Mouse (Mus musculus) ZHBTc4 (cell line): ENCODE measurements at regions not wholly inside any gene's neighbourhood (a gene's known extent, or its start where the extent isn't known, plus 50 kb on each side); places are given as distances from the start of the nearest gene placed in this dataset.

Experiments used
- DNase-seq: peaks from one replicate; pipeline ENCODE4 v3.0.0-alpha.2; 2011; ENCODE audit warnings: low read depth, low spot score

GRCm38 (mm10) chr9:120676771-120677170 lies 105.5 kb downstream of the Rpl14 start:
- peak; percentile 56 for DNase-seq

GRCm38 (mm10) chr9:120677216-120677615 lies 106.0 kb downstream of the Rpl14 start:
- no peak for DNase-seq

- DNase-seq = peak; percentile 93
Measured at GRCm38 (mm10) chr9:120679822-120680426, 108.7 kb downstream of the Rpl14 start.

- DNase-seq = no peak
Measured at GRCm38 (mm10) chr9:120681404-120681803, 110.2 kb downstream of the Rpl14 start.

GRCm38 (mm10) chr9:120685961-120686360 lies 114.7 kb downstream of the Rpl14 start:
- no peak for DNase-seq

GRCm38 (mm10) chr9:120689025-120689424 lies 117.8 kb downstream of the Rpl14 start:
- no peak for DNase-seq

- DNase-seq = peak; percentile 86
Measured at GRCm38 (mm10) chr9:120690510-120690909, 119.3 kb downstream of the Rpl14 start.

GRCm38 (mm10) chr9:120690961-120691941 lies 120.0 kb downstream of the Rpl14 start:
- peak; percentile 98 for DNase-seq

- DNase-seq = no peak
Measured at GRCm38 (mm10) chr9:120691971-120692401, 120.7 kb downstream of the Rpl14 start.

GRCm38 (mm10) chr9:120694457-120694856 lies 123.2 kb downstream of the Rpl14 start:
- no peak for DNase-seq

- DNase-seq = no peak
Measured at GRCm38 (mm10) chr9:120695966-120696365, 124.7 kb downstream of the Rpl14 start.

- DNase-seq = no peak
Measured at GRCm38 (mm10) chr9:120697749-120698148, 126.5 kb downstream of the Rpl14 start.

- no peak for DNase-seq
Measured at GRCm38 (mm10) chr9:120699781-120700180, 128.5 kb downstream of the Rpl14 start.

- no peak for DNase-seq
Measured at GRCm38 (mm10) chr9:120702836-120703235, 131.6 kb downstream of the Rpl14 start.

GRCm38 (mm10) chr9:120703291-120703930 lies 132.2 kb downstream of the Rpl14 start:
- DNase-seq = no peak

- no peak for DNase-seq
Measured at GRCm38 (mm10) chr9:120706562-120707198, 135.4 kb downstream of the Rpl14 start.

- peak; percentile 64 for DNase-seq
Measured at GRCm38 (mm10) chr9:120708507-120708906, 137.3 kb downstream of the Rpl14 start.

GRCm38 (mm10) chr9:120709146-120709655 lies 138.0 kb downstream of the Rpl14 start:
- DNase-seq = peak; percentile 84

GRCm38 (mm10) chr9:120712987-120713386 lies 141.7 kb downstream of the Rpl14 start:
- peak; percentile 64 for DNase-seq

- no peak for DNase-seq
Measured at GRCm38 (mm10) chr9:120715665-120716121, 144.4 kb downstream of the Rpl14 start.

GRCm38 (mm10) chr9:120718812-120719211 lies 147.6 kb downstream of the Rpl14 start:
- DNase-seq = no peak
